Mouse (Mus musculus): ENCODE data around the gene Fus.

DNA sequence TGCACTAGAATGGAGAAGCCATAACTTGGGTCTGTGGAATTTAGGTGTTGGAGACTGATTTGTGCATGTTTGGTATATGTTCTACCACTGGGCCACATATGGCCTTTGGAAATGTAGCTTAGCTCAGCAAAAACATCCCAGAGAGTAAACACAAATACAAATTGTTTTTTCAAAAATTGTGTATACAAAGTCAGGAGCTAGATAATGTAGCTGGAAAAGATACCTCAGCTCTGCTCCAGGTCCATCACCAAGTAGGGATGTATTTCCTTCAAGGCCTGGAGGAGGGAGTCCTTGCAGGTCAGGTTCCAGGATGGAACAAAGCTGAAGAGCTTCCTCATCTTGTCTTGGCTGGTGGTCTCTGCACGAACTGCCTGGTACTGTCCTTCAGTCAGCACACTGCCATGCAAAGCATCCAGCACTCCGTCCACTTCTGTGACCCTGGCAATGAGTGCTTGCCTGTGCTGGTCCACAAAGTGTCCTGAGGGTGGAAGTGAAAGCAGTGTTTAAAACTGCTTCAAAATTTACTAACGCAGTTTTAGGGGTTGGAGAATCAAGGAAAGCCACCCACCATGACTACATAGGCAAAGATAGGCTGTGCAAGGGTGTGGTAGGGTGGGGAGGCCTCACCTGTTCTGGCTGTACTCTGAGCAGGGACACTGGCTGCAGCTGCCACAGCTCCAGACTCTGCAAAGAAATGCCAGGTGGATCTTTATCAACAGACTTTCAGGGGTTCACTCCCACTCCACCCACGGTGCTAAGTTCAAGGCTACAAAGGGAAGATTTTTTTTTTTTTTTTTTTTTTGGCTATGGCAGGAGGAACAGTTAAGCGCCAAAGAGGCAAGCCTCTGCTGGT is 25.5 kb downstream of the Fus start:
- TF ChIP-seq CTCF (IDR thresholded peaks at IDR 0.05; ENCODE audit: low read depth) (no peak), EP300 (IDR thresholded peaks at IDR 0.05; ENCODE audit: low read depth) (no peak)

Data from liver, postnatal 0 days (tissue).